Mouse (Mus musculus): ENCODE data around the gene Panx3. TPM values are rescaled to one million over a fixed set of nuclear protein-coding genes. Genes with fewer than 3 reads are reported as not detected.

The Panx3 gene
- polyA plus RNA-seq, 1 experiment from 2014 or later, result not detected

GRCm38 (mm10) chr9:37625129-37625528, 43.9 kb downstream of the Panx3 start:
- H3K27ac ChIP-seq (ENCODE audit: low read length), result no peak overlapping the region
- no peaks in the 10 kb centered on the region for H3K36me3 ChIP-seq (ENCODE audit: control insufficient read depth, insufficient read depth, low read length)
- H3K9ac ChIP-seq (ENCODE audit: low read depth, low read length), result no peak overlapping the region
- no peak overlapping the region for H3K4me3 ChIP-seq (ENCODE audit: low read length)
- no peaks in the 10 kb centered on the region for H3K27me3 ChIP-seq (replicated peaks; ENCODE audit: control insufficient read depth, insufficient read depth, low read length)
- no peaks in the 10 kb centered on the region for H3K9me3 ChIP-seq (ENCODE audit: control insufficient read depth, low read length)
- no peak overlapping the region for H3K4me2 ChIP-seq (ENCODE audit: low read depth, low read length)
- no peaks in the 10 kb centered on the region for H3K4me1 ChIP-seq (ENCODE audit: control insufficient read depth, insufficient read depth, low read length)
- 68% methylated on average over 3 of the region's 3 CpGs for WGBS
- ATAC-seq, result no peak

- Histone ChIP-seq H3K27me3 (replicated peaks; ENCODE audit: control insufficient read depth, insufficient read depth, low read length) (no peaks in the 10 kb centered on the region), H3K4me3 (ENCODE audit: low read length) (no peak overlapping the region), H3K9ac (ENCODE audit: low read depth, low read length) (no peak overlapping the region), H3K27ac (ENCODE audit: low read length) (no peak overlapping the region), H3K36me3 (ENCODE audit: control insufficient read depth, insufficient read depth, low read length) (no peaks in the 10 kb centered on the region), H3K4me1 (ENCODE audit: control insufficient read depth, insufficient read depth, low read length) (no peaks in the 10 kb centered on the region), H3K9me3 (ENCODE audit: control insufficient read depth, low read length) (no peaks in the 10 kb centered on the region), H3K4me2 (ENCODE audit: low read depth, low read length) (no peak overlapping the region)
- WGBS, result 87% methylated on average over 1 of the region's 1 CpGs
- no peak for ATAC-seq
Observed at GRCm38 (mm10) chr9:37624502-37624901, 44.5 kb downstream of the Panx3 start.

- no peaks in the 10 kb centered on the region for H3K27me3 ChIP-seq (replicated peaks; ENCODE audit: control insufficient read depth, insufficient read depth, low read length)
- no peak for ATAC-seq
- H3K4me2 ChIP-seq (ENCODE audit: low read depth, low read length), result no peak overlapping the region
- no peaks in the 10 kb centered on the region for H3K36me3 ChIP-seq (ENCODE audit: control insufficient read depth, insufficient read depth, low read length)
- no peak overlapping the region for H3K4me3 ChIP-seq (ENCODE audit: low read length)
- H3K9me3 ChIP-seq (ENCODE audit: control insufficient read depth, low read length), result no peaks in the 10 kb centered on the region
- no peaks in the 10 kb centered on the region for H3K4me1 ChIP-seq (ENCODE audit: control insufficient read depth, insufficient read depth, low read length)
- H3K9ac ChIP-seq (ENCODE audit: low read depth, low read length), result no peak overlapping the region
- no peak overlapping the region for H3K27ac ChIP-seq (ENCODE audit: low read length)
- WGBS, result 72% methylated on average over 3 of the region's 3 CpGs
Observed at GRCm38 (mm10) chr9:37623981-37624380, 45.1 kb downstream of the Panx3 start.

GRCm38 (mm10) chr9:37621290-37621689, 47.7 kb downstream of the Panx3 start:
- Histone ChIP-seq H3K4me1 (ENCODE audit: control insufficient read depth, insufficient read depth, low read length) (no peaks in the 10 kb centered on the region), H3K9me3 (ENCODE audit: control insufficient read depth, low read length) (no peaks in the 10 kb centered on the region), H3K27me3 (replicated peaks; ENCODE audit: control insufficient read depth, insufficient read depth, low read length) (no peaks in the 10 kb centered on the region), H3K9ac (ENCODE audit: low read depth, low read length) (no peak overlapping the region), H3K4me2 (ENCODE audit: low read depth, low read length) (no peak overlapping the region), H3K27ac (ENCODE audit: low read length) (no peak overlapping the region), H3K36me3 (ENCODE audit: control insufficient read depth, insufficient read depth, low read length) (no peaks in the 10 kb centered on the region), H3K4me3 (ENCODE audit: low read length) (no peak overlapping the region)
- WGBS, result 86% methylated on average over 6 of the region's 6 CpGs
- ATAC-seq, result no peak

- H3K9me3 ChIP-seq (ENCODE audit: control insufficient read depth, low read length), result no peaks in the 10 kb centered on the region
- peaks cover 4% of the 10 kb centered on the region; the same call in 1 of the 2 replicates for H3K4me1 ChIP-seq (ENCODE audit: control insufficient read depth, insufficient read depth, low read length)
- H3K4me2 ChIP-seq (ENCODE audit: low read depth, low read length), result no peak overlapping the region
- H3K27me3 ChIP-seq (replicated peaks; ENCODE audit: control insufficient read depth, insufficient read depth, low read length), result no peaks in the 10 kb centered on the region
- no peak for ATAC-seq
- 57% methylated on average over 2 of the region's 2 CpGs for WGBS
- no peaks in the 10 kb centered on the region for H3K36me3 ChIP-seq (ENCODE audit: control insufficient read depth, insufficient read depth, low read length)
- no peak overlapping the region for H3K27ac ChIP-seq (ENCODE audit: low read length)
- H3K9ac ChIP-seq (ENCODE audit: low read depth, low read length), result no peak overlapping the region
- no peak overlapping the region for H3K4me3 ChIP-seq (ENCODE audit: low read length)
Observed at GRCm38 (mm10) chr9:37616770-37617169, 52.3 kb downstream of the Panx3 start.

GRCm38 (mm10) chr9:37615220-37615619, 53.8 kb downstream of the Panx3 start:
- H3K27me3 ChIP-seq (replicated peaks; ENCODE audit: control insufficient read depth, insufficient read depth, low read length), result no peaks in the 10 kb centered on the region
- H3K4me3 ChIP-seq (ENCODE audit: low read length), result no peak overlapping the region
- ATAC-seq, result no peak
- H3K4me2 ChIP-seq (ENCODE audit: low read depth, low read length), result no peak overlapping the region
- no peaks in the 10 kb centered on the region for H3K36me3 ChIP-seq (ENCODE audit: control insufficient read depth, insufficient read depth, low read length)
- H3K9me3 ChIP-seq (ENCODE audit: control insufficient read depth, low read length), result no peaks in the 10 kb centered on the region
- H3K27ac ChIP-seq (ENCODE audit: low read length), result no peak overlapping the region
- H3K9ac ChIP-seq (ENCODE audit: low read depth, low read length), result no peak overlapping the region
- peaks cover 4% of the 10 kb centered on the region; the same call in 1 of the 2 replicates for H3K4me1 ChIP-seq (ENCODE audit: control insufficient read depth, insufficient read depth, low read length)
- WGBS, result 74% methylated on average over 5 of the region's 5 CpGs

- H3K4me2 ChIP-seq (ENCODE audit: low read depth, low read length), result peak overlapping the region; percentile 63
- ATAC-seq, result peak; percentile 29
- peak overlapping the region; percentile 76; the same call in 1 of the 2 replicates for H3K9ac ChIP-seq (ENCODE audit: low read depth, low read length)
- H3K4me3 ChIP-seq (ENCODE audit: low read length), result peak overlapping the region; percentile 67
- no peaks in the 10 kb centered on the region for H3K27me3 ChIP-seq (replicated peaks; ENCODE audit: control insufficient read depth, insufficient read depth, low read length)
- peaks cover 4% of the 10 kb centered on the region; the same call in 1 of the 2 replicates for H3K4me1 ChIP-seq (ENCODE audit: control insufficient read depth, insufficient read depth, low read length)
- H3K9me3 ChIP-seq (ENCODE audit: control insufficient read depth, low read length), result no peaks in the 10 kb centered on the region
- no peaks in the 10 kb centered on the region for H3K36me3 ChIP-seq (ENCODE audit: control insufficient read depth, insufficient read depth, low read length)
- 0 out of 2 replicates have a peak overlapping the region, but pooled peaks have one; percentile 66 for H3K27ac ChIP-seq (ENCODE audit: low read length)
Observed at GRCm38 (mm10) chr9:37614316-37614715, 54.7 kb downstream of the Panx3 start.

GRCm38 (mm10) chr9:37613911-37614280, 55.1 kb downstream of the Panx3 start:
- Histone ChIP-seq H3K27ac (ENCODE audit: low read length) (peak overlapping the region; percentile 66), H3K9me3 (ENCODE audit: control insufficient read depth, low read length) (no peaks in the 10 kb centered on the region), H3K36me3 (ENCODE audit: control insufficient read depth, insufficient read depth, low read length) (no peaks in the 10 kb centered on the region), H3K4me1 (ENCODE audit: control insufficient read depth, insufficient read depth, low read length) (peaks cover 4% of the 10 kb centered on the region; the same call in 1 of the 2 replicates), H3K4me2 (ENCODE audit: low read depth, low read length) (peak overlapping the region; percentile 63), H3K27me3 (replicated peaks; ENCODE audit: control insufficient read depth, insufficient read depth, low read length) (no peaks in the 10 kb centered on the region), H3K4me3 (ENCODE audit: low read length) (peak overlapping the region; percentile 67), H3K9ac (ENCODE audit: low read depth, low read length) (peak overlapping the region; percentile 76)
- ATAC-seq, result peak; percentile 70
- WGBS, result 21% methylated on average over 6 of the region's 6 CpGs

- Histone ChIP-seq H3K4me2 (ENCODE audit: low read depth, low read length) (peak within 1 kb of the TSS; percentile 63), H3K36me3 (ENCODE audit: control insufficient read depth, insufficient read depth, low read length) (no peaks in the 10 kb centered on the region), H3K9me3 (ENCODE audit: control insufficient read depth, low read length) (no peaks in the 10 kb centered on the region), H3K9ac (ENCODE audit: low read depth, low read length) (peak within 1 kb of the TSS; percentile 76), H3K27me3 (replicated peaks; ENCODE audit: control insufficient read depth, insufficient read depth, low read length) (no peaks in the 10 kb centered on the region), H3K4me1 (ENCODE audit: control insufficient read depth, insufficient read depth, low read length) (peaks cover 4% of the 10 kb centered on the region; the same call in 1 of the 2 replicates), H3K4me3 (ENCODE audit: low read length) (peak within 1 kb of the TSS; percentile 67), H3K27ac (ENCODE audit: low read length) (peak within 1 kb of the TSS; percentile 66)
- under 1% methylated on average over 45 of the region's 45 CpGs for WGBS
- ATAC-seq, result peak; percentile 96
Observed at GRCm38 (mm10) chr9:37613182-37613910, 55.7 kb downstream of the Panx3 start, which contains the start of gene Spa17. Gene Spa17 (minus strand): TSS chr9:37613722.
